Mouse (Mus musculus) MEL (cell line): ENCODE measurements around the gene Avp.

ENCODE experiments used
- NRF1 ChIP-seq: IDR thresholded peaks from 2 replicates; pipeline ENCODE4 v1.6.1; 2014; ENCODE audit warnings: low read depth, mild to moderate bottlenecking, inconsistent platforms, low read length, improper control_type of control experiment, moderate library complexity; ENCODE audit not compliant: poor library complexity, insufficient read depth, severe bottlenecking
- RCOR1 ChIP-seq: IDR thresholded peaks from 2 replicates; pipeline ENCODE4 v1.6.1; 2012; ENCODE audit warnings: low read depth, mild to moderate bottlenecking, inconsistent platforms, low read length, improper control_type of control experiment

- TF ChIP-seq RCOR1 = no peak
- no peak for TF ChIP-seq NRF1
Observed at GRCm38 (mm10) chr2:130538876-130539546, 43.3 kb downstream of the Avp start.
